Mouse (Mus musculus) forebrain, embryonic 11.5 days (tissue): ENCODE data around the gene Cgnl1. TPM values are rescaled to one million over a fixed set of nuclear protein-coding genes. Genes with fewer than 3 reads are reported as not detected.

Source experiments
- ATAC-seq: fragments of 200-750 bp; cut with Nextera tagmentation; replicated peaks from 2 replicates; pipeline ENCODE4 v1.8.0; 2017; ENCODE audit warnings: moderate TSS enrichment; ENCODE audit not compliant: low FRiP score
- DNase-seq: peaks from one replicate; pipeline ENCODE4 v3.0.0-alpha.2; 2017; ENCODE audit warnings: low spot score
- H3K27ac ChIP-seq: fragments of 300-500 bp; sonication (generic); 2 replicates; pipeline ENCODE4 v1.5.1; 2014; ENCODE audit warnings: low read depth, low read length
- H3K27me3 ChIP-seq: fragments of 300-500 bp; sonication (generic); 2 replicates; pipeline ENCODE4 v1.6.1; 2014; ENCODE audit warnings: mild to moderate bottlenecking, low read length, mixed read lengths; ENCODE audit not compliant: control insufficient read depth, insufficient read depth
- H3K36me3 ChIP-seq: fragments of 300-500 bp; sonication (generic); 2 replicates; pipeline ENCODE4 v1.6.1; 2014; ENCODE audit warnings: mild to moderate bottlenecking, low read length, moderate library complexity, mixed read lengths; ENCODE audit not compliant: control insufficient read depth, insufficient read depth
- H3K4me1 ChIP-seq: fragments of 300-500 bp; sonication (generic); replicated peaks from 2 replicates; pipeline ENCODE4 v1.6.1; 2014; ENCODE audit warnings: low read length, mixed read lengths; ENCODE audit not compliant: control insufficient read depth, insufficient read depth
- H3K4me2 ChIP-seq: fragments of 300-500 bp; sonication (generic); 2 replicates; pipeline ENCODE4 v1.6.1; 2014; ENCODE audit warnings: low read depth, mild to moderate bottlenecking, low read length, moderate library complexity, mixed read lengths; ENCODE audit not compliant: severe bottlenecking
- H3K4me3 ChIP-seq: fragments of 300-500 bp; sonication (generic); 2 replicates; pipeline ENCODE4 v1.5.1; 2014; ENCODE audit warnings: low read depth, low read length
- H3K9ac ChIP-seq: fragments of 300-500 bp; sonication (generic); 2 replicates; pipeline ENCODE4 v1.6.1; 2014; ENCODE audit warnings: low read length
- H3K9me3 ChIP-seq: fragments of 300-500 bp; sonication (generic); 2 replicates; pipeline ENCODE4 v1.6.1; 2016; ENCODE audit warnings: low read length, mixed read lengths; ENCODE audit not compliant: control insufficient read depth
- WGBS: fragments of 180-500 bp; shearing (Covaris S2); extraction: QIAGEN DNeasy Blood & Tissue Kit; methylation state at CpG from one replicate; pipeline ENCODE4 v1.1.7; 2014; 5-methylcytosine and 5-hydroxymethylcytosine counted together
- polyA plus RNA-seq: library from polyadenylated mRNA; unstranded; fragments of >200 nt; fragmentation: Nextera tagmentation; extraction: Ambion mirVana; gene quantifications from 2 replicates; pipeline ENCODE4 v1.2.1, GENCODE M21; 2014

The Cgnl1 gene
- polyA plus RNA-seq, 1 experiment from 2014 or later, result 5.9 TPM

- no peak overlapping the region for H3K9ac ChIP-seq
- ATAC-seq, result no peak
- H3K4me3 ChIP-seq, result no peak overlapping the region
- WGBS, result 44% methylated on average over 11 of the region's 11 CpGs
- H3K27ac ChIP-seq, result no peak overlapping the region
- H3K27me3 ChIP-seq, result no peaks in the 10 kb centered on the region
- no peaks in the 10 kb centered on the region for H3K4me1 ChIP-seq
- DNase-seq, result no peak
- H3K4me2 ChIP-seq, result no peak overlapping the region
- H3K36me3 ChIP-seq, result no peaks in the 10 kb centered on the region
- H3K9me3 ChIP-seq, result no peaks in the 10 kb centered on the region
These were observed 37.3 kb upstream of the Cgnl1 start for GRCm38 (mm10) chr9:71808640-71809254.

- WGBS, result 63% methylated on average over 4 of the region's 4 CpGs
- Histone ChIP-seq H3K9me3 (no peaks in the 10 kb centered on the region), H3K36me3 (no peaks in the 10 kb centered on the region), H3K4me3 (no peak overlapping the region), H3K27me3 (no peaks in the 10 kb centered on the region), H3K4me1 (no peaks in the 10 kb centered on the region), H3K9ac (no peak overlapping the region), H3K27ac (no peak overlapping the region), H3K4me2 (no peak overlapping the region)
- no peak for ATAC-seq
- no peak for DNase-seq
These were observed 36.4 kb upstream of the Cgnl1 start for GRCm38 (mm10) chr9:71807801-71808200.

GRCm38 (mm10) chr9:71806422-71806805, 35.0 kb upstream of the Cgnl1 start:
- no peaks in the 10 kb centered on the region for H3K9me3 ChIP-seq
- ATAC-seq (0 out of 2 replicates have a peak, but pooled peaks have one; percentile 46), DNase-seq (peak; percentile 83)
- H3K9ac ChIP-seq, result no peak overlapping the region
- no peak overlapping the region for H3K27ac ChIP-seq
- H3K4me1 ChIP-seq, result no peaks in the 10 kb centered on the region
- H3K27me3 ChIP-seq, result no peaks in the 10 kb centered on the region
- H3K4me3 ChIP-seq, result no peak overlapping the region
- WGBS, result 7% methylated on average over 2 of the region's 2 CpGs
- H3K36me3 ChIP-seq, result no peaks in the 10 kb centered on the region
- no peak overlapping the region for H3K4me2 ChIP-seq

GRCm38 (mm10) chr9:71805646-71806421, 34.4 kb upstream of the Cgnl1 start:
- Histone ChIP-seq H3K4me1 (no peaks in the 10 kb centered on the region), H3K4me2 (no peak overlapping the region), H3K36me3 (no peaks in the 10 kb centered on the region), H3K4me3 (no peak overlapping the region), H3K27me3 (no peaks in the 10 kb centered on the region), H3K9me3 (no peaks in the 10 kb centered on the region), H3K9ac (no peak overlapping the region), H3K27ac (no peak overlapping the region)
- 69% methylated on average over 6 of the region's 6 CpGs for WGBS
- ATAC-seq (no peak), DNase-seq (no peak)

GRCm38 (mm10) chr9:71804116-71804515, 32.7 kb upstream of the Cgnl1 start:
- Histone ChIP-seq H3K4me3 (no peak overlapping the region), H3K36me3 (no peaks in the 10 kb centered on the region), H3K4me1 (no peaks in the 10 kb centered on the region), H3K9ac (no peak overlapping the region), H3K9me3 (no peaks in the 10 kb centered on the region), H3K4me2 (no peak overlapping the region), H3K27ac (no peak overlapping the region), H3K27me3 (no peaks in the 10 kb centered on the region)
- no peak for DNase-seq
- 30% methylated on average over 6 of the region's 6 CpGs for WGBS
- no peak for ATAC-seq

GRCm38 (mm10) chr9:71803281-71803680, 31.9 kb upstream of the Cgnl1 start:
- no peaks in the 10 kb centered on the region for H3K27me3 ChIP-seq
- 66% methylated on average over 7 of the region's 7 CpGs for WGBS
- ATAC-seq, result no peak
- H3K36me3 ChIP-seq, result no peaks in the 10 kb centered on the region
- no peak overlapping the region for H3K4me2 ChIP-seq
- H3K9ac ChIP-seq, result no peak overlapping the region
- H3K9me3 ChIP-seq, result no peaks in the 10 kb centered on the region
- no peak overlapping the region for H3K27ac ChIP-seq
- H3K4me3 ChIP-seq, result no peak overlapping the region
- no peak for DNase-seq
- H3K4me1 ChIP-seq, result no peaks in the 10 kb centered on the region

- 84% methylated on average over 5 of the region's 5 CpGs for WGBS
- DNase-seq, result no peak
- ATAC-seq, result no peak
These were observed 28.2 kb upstream of the Cgnl1 start for GRCm38 (mm10) chr9:71799598-71799997.

GRCm38 (mm10) chr9:71798176-71798575, 26.8 kb upstream of the Cgnl1 start:
- no peaks in the 10 kb centered on the region for H3K4me1 ChIP-seq
- H3K27me3 ChIP-seq, result no peaks in the 10 kb centered on the region
- H3K27ac ChIP-seq, result no peak overlapping the region
- no peak overlapping the region for H3K9ac ChIP-seq
- no peaks in the 10 kb centered on the region for H3K9me3 ChIP-seq
- no peak overlapping the region for H3K4me2 ChIP-seq
- WGBS, result 47% methylated on average over 5 of the region's 5 CpGs
- ATAC-seq (no peak), DNase-seq (no peak)
- no peaks in the 10 kb centered on the region for H3K36me3 ChIP-seq
- no peak overlapping the region for H3K4me3 ChIP-seq

More at GRCm38 (mm10) chr9:71799598-71799997, 28.2 kb upstream of the Cgnl1 start:
- H3K9ac ChIP-seq, result no peak overlapping the region
- no peak overlapping the region for H3K27ac ChIP-seq
- H3K4me1 ChIP-seq, result no peaks in the 10 kb centered on the region
- H3K9me3 ChIP-seq, result no peaks in the 10 kb centered on the region
- H3K4me3 ChIP-seq, result no peak overlapping the region
- H3K36me3 ChIP-seq, result no peaks in the 10 kb centered on the region
- H3K4me2 ChIP-seq, result no peak overlapping the region
- no peaks in the 10 kb centered on the region for H3K27me3 ChIP-seq

GRCm38 (mm10) chr9:71777404-71777803, 6.0 kb upstream of the Cgnl1 start:
- Histone ChIP-seq H3K4me2 (no peak overlapping the region), H3K9ac (no peak overlapping the region), H3K27me3 (no peaks in the 10 kb centered on the region), H3K4me1 (no peaks in the 10 kb centered on the region), H3K27ac (no peak overlapping the region), H3K36me3 (no peaks in the 10 kb centered on the region), H3K9me3 (peaks cover 3% of the 10 kb centered on the region), H3K4me3 (no peak overlapping the region)
- ATAC-seq, result no peak
- peak; percentile 43 for DNase-seq
- 92% methylated on average over 3 of the region's 3 CpGs for WGBS
